Mouse (Mus musculus) hindbrain, embryonic 13.5 days (tissue): ENCODE data around the gene Exoc8. TPM values are rescaled to one million over a fixed set of nuclear protein-coding genes. Genes with fewer than 3 reads are reported as not detected.

ENCODE experiments used
- ATAC-seq: fragments of 200-750 bp; cut with Nextera tagmentation; 2 replicates; pipeline ENCODE4 v1.8.0; 2017; ENCODE audit warnings: moderate TSS enrichment; ENCODE audit not compliant: low FRiP score
- H3K27ac ChIP-seq: fragments of 300-500 bp; sonication (generic); 2 replicates; pipeline ENCODE4 v1.5.1; 2015; ENCODE audit warnings: inconsistent platforms, mild to moderate bottlenecking, moderate library complexity
- H3K27me3 ChIP-seq: fragments of 300-500 bp; sonication (generic); 2 replicates; pipeline ENCODE4 v1.6.1; 2015; ENCODE audit warnings: mild to moderate bottlenecking, inconsistent platforms
- H3K36me3 ChIP-seq: fragments of 300-500 bp; sonication (generic); 2 replicates; pipeline ENCODE4 v1.6.1; 2015; ENCODE audit warnings: mild to moderate bottlenecking, inconsistent platforms
- H3K4me1 ChIP-seq: fragments of 300-500 bp; sonication (generic); replicated peaks from 2 replicates; pipeline ENCODE4 v1.6.1; 2015; ENCODE audit warnings: inconsistent platforms
- H3K4me2 ChIP-seq: fragments of 300-500 bp; sonication (generic); 2 replicates; pipeline ENCODE4 v1.6.1; 2015; ENCODE audit warnings: inconsistent platforms, mild to moderate bottlenecking, moderate library complexity
- H3K4me3 ChIP-seq: fragments of 300-500 bp; sonication (generic); 2 replicates; pipeline ENCODE4 v1.5.1; 2015; ENCODE audit warnings: mild to moderate bottlenecking, inconsistent platforms
- H3K9ac ChIP-seq: fragments of 300-500 bp; sonication (generic); 2 replicates; pipeline ENCODE4 v1.6.1; 2015; ENCODE audit warnings: mild to moderate bottlenecking, inconsistent platforms
- H3K9me3 ChIP-seq: fragments of 300-500 bp; sonication (generic); 2 replicates; pipeline ENCODE4 v1.6.1; 2016; ENCODE audit warnings: inconsistent platforms
- WGBS: fragments of 180-500 bp; shearing (Covaris S2); methylation state at CpG from one replicate; pipeline ENCODE4 v1.1.7; 2015; 5-methylcytosine and 5-hydroxymethylcytosine counted together
- polyA plus RNA-seq: library from polyadenylated mRNA; unstranded; fragments of >200 nt; fragmentation: Nextera tagmentation; extraction: Ambion mirVana; gene quantifications from 2 replicates; pipeline ENCODE4 v1.2.1, GENCODE M21; 2015

The Exoc8 gene
- polyA plus RNA-seq, 1 experiment from 2014 or later, result 13.2 TPM

- peak overlapping the region; percentile 88 for H3K27ac ChIP-seq
- peaks cover 58% of the 10 kb centered on the region for H3K36me3 ChIP-seq
- H3K27me3 ChIP-seq, result no peaks in the 10 kb centered on the region
- 7% methylated on average over 31 of the region's 31 CpGs for WGBS
- H3K4me3 ChIP-seq, result peak overlapping the region; percentile 97
- H3K9me3 ChIP-seq, result no peaks in the 10 kb centered on the region
- peak overlapping the region; percentile 98 for H3K4me2 ChIP-seq
- H3K9ac ChIP-seq, result peak overlapping the region; percentile 95
- no peak; the same call in 1 of the 2 replicates for ATAC-seq
- H3K4me1 ChIP-seq, result peaks cover 48% of the 10 kb centered on the region
These were observed 873 bp upstream of the Exoc8 start for GRCm38 (mm10) chr8:124898251-124898905.

GRCm38 (mm10) chr8:124896632-124897385 is 696 bp downstream of the Exoc8 start:
- under 1% methylated on average over 60 of the region's 60 CpGs for WGBS
- Histone ChIP-seq H3K27ac (peak overlapping the region; percentile 88), H3K9me3 (no peaks in the 10 kb centered on the region), H3K9ac (peak overlapping the region; percentile 95), H3K36me3 (peaks cover 52% of the 10 kb centered on the region), H3K4me3 (peak overlapping the region; percentile 97), H3K27me3 (no peaks in the 10 kb centered on the region), H3K4me2 (peak overlapping the region; percentile 98), H3K4me1 (peaks cover 57% of the 10 kb centered on the region)
- ATAC-seq, result peak; percentile 48

GRCm38 (mm10) chr8:124896010-124896631 is 1.4 kb downstream of the Exoc8 start:
- Histone ChIP-seq H3K27ac (peak overlapping the region; percentile 88; the same call in 1 of the 2 replicates), H3K4me1 (peaks cover 57% of the 10 kb centered on the region)
- 86% methylated on average over 26 of the region's 26 CpGs for WGBS

GRCm38 (mm10) chr8:124892596-124892995 is 4.9 kb downstream of the Exoc8 start:
- no peaks in the 10 kb centered on the region for H3K27me3 ChIP-seq
- H3K4me2 ChIP-seq, result no peak overlapping the region
- no peak overlapping the region for H3K27ac ChIP-seq
- H3K4me1 ChIP-seq, result peaks cover 40% of the 10 kb centered on the region
- H3K4me3 ChIP-seq, result no peak overlapping the region
- H3K36me3 ChIP-seq, result peaks cover 72% of the 10 kb centered on the region
- no peak for ATAC-seq
- WGBS, result 81% methylated on average over 3 of the region's 3 CpGs
- peak overlapping the region; percentile 24; the same call in 1 of the 2 replicates for H3K9ac ChIP-seq
- no peaks in the 10 kb centered on the region for H3K9me3 ChIP-seq

More at GRCm38 (mm10) chr8:124896010-124896631, 1.4 kb downstream of the Exoc8 start:
- Histone ChIP-seq H3K4me2 (peak overlapping the region; percentile 98), H3K4me3 (peak overlapping the region; percentile 97), H3K36me3 (peaks cover 54% of the 10 kb centered on the region), H3K9ac (peak overlapping the region; percentile 95), H3K9me3 (no peaks in the 10 kb centered on the region), H3K27me3 (no peaks in the 10 kb centered on the region)
- no peak for ATAC-seq

- ATAC-seq, result no peak
- H3K27ac ChIP-seq, result no peak overlapping the region
- WGBS, result 95% methylated on average over 5 of the region's 5 CpGs
These were observed 9.1 kb downstream of the Exoc8 start for GRCm38 (mm10) chr8:124888385-124888784.

DNA sequence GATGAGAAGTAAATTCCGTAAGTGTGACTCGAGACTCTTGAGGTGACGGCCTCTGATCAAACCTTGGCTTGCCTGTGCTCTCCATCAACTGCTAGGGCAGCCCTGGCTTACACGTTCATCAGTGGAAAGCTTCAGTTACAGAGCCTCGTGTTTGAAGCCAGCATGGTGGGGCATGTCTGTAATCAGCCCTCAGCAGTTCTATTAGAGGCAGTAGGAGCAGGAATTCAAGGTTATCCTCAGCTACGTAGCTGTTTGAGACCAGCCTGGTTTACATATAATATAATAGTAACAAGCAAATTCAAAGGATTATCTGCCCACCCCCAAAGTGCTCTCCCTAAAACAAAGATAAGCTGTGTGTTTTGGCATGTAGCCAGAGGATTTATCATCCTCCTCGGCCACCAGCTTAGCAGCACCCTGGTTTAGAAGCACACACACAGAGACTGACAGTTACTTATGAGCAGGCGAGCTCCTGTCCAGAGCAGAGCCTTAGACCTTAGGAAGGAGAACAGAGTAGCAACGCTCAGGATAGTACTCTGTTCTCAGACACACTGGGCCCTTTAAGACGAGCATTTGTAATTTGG is 18.5 kb downstream of the Exoc8 start:
- no peak overlapping the region for H3K4me2 ChIP-seq
- H3K9me3 ChIP-seq, result no peaks in the 10 kb centered on the region
- H3K27ac ChIP-seq, result no peak overlapping the region
- 92% methylated on average over 10 of the region's 10 CpGs for WGBS
- ATAC-seq, result no peak
- H3K27me3 ChIP-seq, result no peaks in the 10 kb centered on the region
- H3K4me3 ChIP-seq, result no peak overlapping the region
- H3K9ac ChIP-seq, result no peak overlapping the region
- H3K4me1 ChIP-seq, result no peaks in the 10 kb centered on the region
- peaks cover 95% of the 10 kb centered on the region for H3K36me3 ChIP-seq

More at GRCm38 (mm10) chr8:124888385-124888784, 9.1 kb downstream of the Exoc8 start:
- H3K4me1 ChIP-seq, result peaks cover 9% of the 10 kb centered on the region
- no peak overlapping the region for H3K4me2 ChIP-seq
- no peak overlapping the region for H3K9ac ChIP-seq
- peaks cover 92% of the 10 kb centered on the region for H3K36me3 ChIP-seq
- no peaks in the 10 kb centered on the region for H3K9me3 ChIP-seq
- no peaks in the 10 kb centered on the region for H3K27me3 ChIP-seq
- no peak overlapping the region for H3K4me3 ChIP-seq

GRCm38 (mm10) chr8:124878141-124878540 is 19.4 kb downstream of the Exoc8 start:
- Histone ChIP-seq H3K4me3 (no peak overlapping the region), H3K4me2 (no peak overlapping the region), H3K27me3 (no peaks in the 10 kb centered on the region), H3K36me3 (peaks cover 95% of the 10 kb centered on the region), H3K27ac (no peak overlapping the region), H3K9ac (no peak overlapping the region), H3K4me1 (no peaks in the 10 kb centered on the region), H3K9me3 (no peaks in the 10 kb centered on the region)
- ATAC-seq, result no peak
- WGBS, result 92% methylated on average over 5 of the region's 5 CpGs

GRCm38 (mm10) chr8:124872690-124873089 is 24.8 kb downstream of the Exoc8 start:
- WGBS, result 95% methylated on average over 5 of the region's 5 CpGs
- Histone ChIP-seq H3K4me2 (no peak overlapping the region), H3K4me3 (no peak overlapping the region), H3K36me3 (peaks cover 70% of the 10 kb centered on the region), H3K4me1 (no peaks in the 10 kb centered on the region; the same call in 1 of the 2 replicates), H3K27me3 (no peaks in the 10 kb centered on the region), H3K27ac (no peak overlapping the region), H3K9me3 (no peaks in the 10 kb centered on the region), H3K9ac (no peak overlapping the region)
- no peak for ATAC-seq

GRCm38 (mm10) chr8:124872081-124872480 is 25.4 kb downstream of the Exoc8 start:
- no peaks in the 10 kb centered on the region for H3K27me3 ChIP-seq
- no peak overlapping the region for H3K27ac ChIP-seq
- H3K4me1 ChIP-seq, result peaks cover 5% of the 10 kb centered on the region; the same call in 1 of the 2 replicates
- WGBS, result 96% methylated on average over 7 of the region's 7 CpGs
- no peak overlapping the region for H3K4me3 ChIP-seq
- no peak for ATAC-seq
- no peak overlapping the region for H3K9ac ChIP-seq
- no peaks in the 10 kb centered on the region for H3K9me3 ChIP-seq
- H3K4me2 ChIP-seq, result no peak overlapping the region
- peaks cover 64% of the 10 kb centered on the region for H3K36me3 ChIP-seq

- 95% methylated on average over 7 of the region's 7 CpGs for WGBS
- H3K4me3 ChIP-seq, result no peak overlapping the region
These were observed 26.0 kb downstream of the Exoc8 start for GRCm38 (mm10) chr8:124871474-124871873.

DNA sequence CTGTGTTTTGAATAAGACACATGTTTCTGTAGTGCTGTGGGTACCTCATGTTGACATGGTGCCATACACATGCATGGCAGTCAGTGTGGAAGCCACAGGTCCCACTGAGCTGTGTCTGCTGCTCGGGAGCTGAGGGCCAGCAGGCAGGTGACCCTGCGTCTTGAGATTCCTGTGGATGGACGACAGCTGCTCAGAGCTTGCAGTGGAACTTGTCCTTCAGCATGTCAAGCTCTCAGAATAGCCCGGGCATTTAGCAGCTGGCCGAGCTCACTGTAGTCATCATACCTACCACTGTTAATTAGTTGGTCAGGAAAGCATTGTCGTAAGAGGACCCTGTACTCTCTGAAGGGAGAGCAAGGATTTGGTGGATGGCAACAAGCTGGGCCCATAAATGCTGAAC is 27.8 kb downstream of the Exoc8 start:
- WGBS, result 95% methylated on average over 6 of the region's 6 CpGs
- Histone ChIP-seq H3K9me3 (no peaks in the 10 kb centered on the region), H3K4me3 (no peak overlapping the region), H3K27me3 (no peaks in the 10 kb centered on the region), H3K36me3 (peaks cover 40% of the 10 kb centered on the region), H3K4me2 (no peak overlapping the region), H3K27ac (no peak overlapping the region), H3K9ac (no peak overlapping the region), H3K4me1 (peaks cover 13% of the 10 kb centered on the region)
- ATAC-seq, result no peak

More at GRCm38 (mm10) chr8:124871474-124871873, 26.0 kb downstream of the Exoc8 start:
- Histone ChIP-seq H3K27ac (no peak overlapping the region), H3K4me2 (no peak overlapping the region), H3K9ac (no peak overlapping the region), H3K4me1 (peaks cover 5% of the 10 kb centered on the region; the same call in 1 of the 2 replicates), H3K36me3 (peaks cover 58% of the 10 kb centered on the region), H3K27me3 (no peaks in the 10 kb centered on the region), H3K9me3 (no peaks in the 10 kb centered on the region)
- ATAC-seq, result no peak

DNA sequence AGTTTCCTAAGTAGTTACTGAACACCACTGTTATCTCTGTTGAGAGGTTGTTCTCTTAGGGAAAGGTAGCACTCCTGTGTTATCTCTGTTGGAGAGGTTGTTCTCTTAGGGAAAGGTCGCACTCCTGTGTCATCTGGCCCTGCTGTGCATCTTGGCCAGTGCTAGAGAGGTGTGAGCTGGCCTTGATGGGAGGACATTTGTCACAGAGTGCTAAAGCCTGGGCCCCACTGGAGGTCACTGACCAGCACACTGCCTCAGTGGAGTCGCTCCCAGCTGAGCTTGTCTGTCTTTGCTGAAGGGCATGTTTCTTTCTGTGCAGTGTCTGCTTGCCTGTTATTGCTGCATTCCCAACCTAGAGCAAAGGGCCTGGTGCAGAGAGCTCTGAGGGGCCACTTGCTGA is 30.4 kb downstream of the Exoc8 start:
- Histone ChIP-seq H3K4me1 (peaks cover 29% of the 10 kb centered on the region), H3K4me2 (no peak overlapping the region), H3K9ac (no peak overlapping the region), H3K27me3 (no peaks in the 10 kb centered on the region), H3K36me3 (peaks cover 14% of the 10 kb centered on the region), H3K4me3 (no peak overlapping the region), H3K27ac (no peak overlapping the region), H3K9me3 (no peaks in the 10 kb centered on the region)
- 96% methylated on average over 2 of the region's 2 CpGs for WGBS
- no peak for ATAC-seq
